Mouse (Mus musculus) heart, postnatal 25 days (tissue): ENCODE results near the gene Cr1l. TPM values are rescaled to one million over a fixed set of nuclear protein-coding genes. Genes with fewer than 3 reads are reported as not detected.

ENCODE experiments used
- DNase-seq: peaks from one replicate; pipeline ENCODE4 v3.0.0; 2022; ENCODE audit warnings: low spot score
- intact Hi-C: fragments of 180-260 bp; cut with DNase I; formaldehyde crosslinking; loops from one replicate; pipeline ENCODE4 v1.15.1; 2025
- total RNA-seq, 2 experiments: library from RNA; stranded (reverse); gene quantifications; 2 replicates each; pipeline ENCODE4 v1.2.3; 2021

Cr1l gene
- 10 to 100 TPM; 59.8 to 66.0 TPM for total RNA-seq

- intact Hi-C loops, result loop anchor here (2.0 to 5.0 kb wide), 2 partner anchors 102 to 154 kb away; no protein-coding TSS in a partner anchor
- peak; percentile 78 for DNase-seq
These were observed at the start of gene Cr1l for GRCm38 (mm10) chr1:195130953-195131674. Gene Cr1l, minus strand, starts transcription at chr1:195131586.

GRCm38 (mm10) chr1:195175980-195176931 is 44.9 kb upstream of the Cr1l start, which contains the start of gene Cr2:
Gene Cr2, minus strand, starts transcription at chr1:195176716.
- intact Hi-C loops, result no loop called here
- peak; percentile 4 for DNase-seq

GRCm38 (mm10) chr1:195164996-195165755 is 33.8 kb upstream of the Cr1l start:
- DNase-seq, result no peak
- intact Hi-C loops, result no loop called here

GRCm38 (mm10) chr1:195132070-195132469 is 684 bp upstream of the Cr1l start:
- intact Hi-C loops, result loop anchor here (5.0 kb wide), 1 partner anchor 155 kb away; no protein-coding TSS in a partner anchor
- DNase-seq, result no peak

- intact Hi-C loops, result loop anchor here (2.0 to 5.0 kb wide), 2 partner anchors 101 to 154 kb away; no protein-coding TSS in a partner anchor
- no peak for DNase-seq
These were observed 259 bp upstream of the Cr1l start for GRCm38 (mm10) chr1:195131675-195132015.

- intact Hi-C loops, result loop anchor here (2.0 to 5.0 kb wide), 2 partner anchors 102 to 153 kb away; no protein-coding TSS in a partner anchor
- DNase-seq, result no peak
These were observed 907 bp downstream of the Cr1l start for GRCm38 (mm10) chr1:195130479-195130878.

- intact Hi-C loops, result loop anchor here (2.0 to 5.0 kb wide), 2 partner anchors 103 to 153 kb away; no protein-coding TSS in a partner anchor
These were observed 1.5 kb downstream of the Cr1l start for GRCm38 (mm10) chr1:195129867-195130266.

GRCm38 (mm10) chr1:195114414-195114813 is 17.0 kb downstream of the Cr1l start:
- DNase-seq, result no peak
- intact Hi-C loops, result no loop called here

More at GRCm38 (mm10) chr1:195129867-195130266, 1.5 kb downstream of the Cr1l start:
- no peak for DNase-seq

GRCm38 (mm10) chr1:195113621-195114020 is 17.8 kb downstream of the Cr1l start:
- intact Hi-C loops, result no loop called here
- DNase-seq, result no peak

- intact Hi-C loops, result no loop called here
- DNase-seq, result no peak
These were observed 30.7 kb downstream of the Cr1l start for GRCm38 (mm10) chr1:195100693-195101092.

- DNase-seq, result no peak
- intact Hi-C loops, result no loop called here
These were observed 33.4 kb downstream of the Cr1l start for GRCm38 (mm10) chr1:195098004-195098403.

- intact Hi-C loops, result no loop called here
- DNase-seq, result peak; percentile 46
These were observed 39.1 kb downstream of the Cr1l start, which contains the start of gene Cd46 for GRCm38 (mm10) chr1:195092220-195092720. Gene Cd46, minus strand, starts transcription at chr1:195092249.

- intact Hi-C loops, result no loop called here
- no peak for DNase-seq
These were observed 39.6 kb downstream of the Cr1l start for GRCm38 (mm10) chr1:195091699-195092219.

GRCm38 (mm10) chr1:195082142-195082541 is 49.2 kb downstream of the Cr1l start:
- intact Hi-C loops, result no loop called here

More at GRCm38 (mm10) chr1:195082142-195082541, 49.2 kb downstream of the Cr1l start:
- no peak for DNase-seq

Other genes starting within 250 kb of the Cr1l start
- 100 to 1,000 TPM in 1 of 2 experiments, 10 to 100 TPM in 1; 97.4 to 128 TPM for gene Cd34, start 192.8 kb downstream of the Cr1l start, total RNA-seq
- 1 to 10 TPM in 1 of 2 experiments, under 1 TPM in 1; 0.75 to 1.1 TPM for gene Cd46, start 39.3 kb downstream of the Cr1l start, total RNA-seq
- under 1 TPM; 0.13 to 0.48 TPM for gene Cr2, start 45.1 kb upstream of the Cr1l start, total RNA-seq